Mouse (Mus musculus): ENCODE results near the gene Brd4.

DNA sequence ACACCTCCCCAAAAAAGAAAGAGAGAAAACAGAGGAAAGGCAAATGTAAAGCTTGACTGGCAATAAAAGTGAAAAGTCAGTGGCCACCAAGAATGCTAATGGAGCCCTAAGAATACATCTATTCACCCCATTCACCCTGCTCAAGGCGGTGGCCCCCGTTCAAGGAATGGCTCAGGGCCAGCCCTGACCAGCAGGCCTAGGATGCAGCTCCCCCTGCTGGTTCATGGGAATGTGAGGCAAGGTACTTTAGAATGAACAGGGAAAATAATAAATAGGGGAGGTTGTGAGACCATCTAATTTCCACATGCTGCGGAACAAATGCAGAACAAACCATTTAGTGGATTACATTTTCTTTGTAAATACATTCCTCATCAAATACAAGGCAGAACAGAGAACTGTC is 74.8 kb downstream of the Brd4 start:
- peak; percentile 84 for TF ChIP-seq CTCF (IDR thresholded peaks at IDR 0.05; ENCODE audit: low read depth)
- TF ChIP-seq EP300 (IDR thresholded peaks at IDR 0.05; ENCODE audit: low read depth) = no peak

Measured in liver, postnatal 0 days (tissue).